Mouse (Mus musculus) MEL (cell line): ENCODE data around the gene Ahsa1. TPM values are rescaled to one million over a fixed set of nuclear protein-coding genes. Genes with fewer than 3 reads are reported as not detected.

ENCODE experiments used
- DNase-seq: peaks from one replicate; pipeline ENCODE4 v3.0.0; 2011; ENCODE audit warnings: low read depth, low spot score
- H3K27ac ChIP-seq: 2 replicates; pipeline ENCODE4 v1.5.1; 2012; ENCODE audit warnings: low read depth, mild to moderate bottlenecking, control low read depth, low read length, moderate library complexity; ENCODE audit not compliant: control insufficient read depth
- H3K27me3 ChIP-seq, 2 experiments: fragments of 150-350 bp in 1 of 2; sonication (generic) in 1 of 2; 2 replicates each; pipeline ENCODE4 v1.6.1; 2012; ENCODE audit warnings: low read length in 2 of 2, mild to moderate bottlenecking in 2 of 2, improper control_type of control experiment in 1 of 2, moderate library complexity in 1 of 2; ENCODE audit not compliant: insufficient read depth in 2 of 2, control insufficient read depth in 1 of 2
- H3K36me3 ChIP-seq, 2 experiments: 2 replicates each; pipeline ENCODE4 v1.6.1; 2012 to 2014; ENCODE audit warnings: low read length in 2 of 2, improper control_type of control experiment in 1 of 2, inconsistent platforms in 1 of 2, mild to moderate bottlenecking in 1 of 2; ENCODE audit not compliant: insufficient read depth in 2 of 2, control insufficient read depth in 1 of 2
- H3K4me1 ChIP-seq, 2 experiments: fragments of 150-350 bp in 1 of 2; sonication (generic) in 1 of 2; 2 replicates each; pipeline ENCODE4 v1.6.1; 2012; ENCODE audit warnings: low read length in 2 of 2, improper control_type of control experiment in 1 of 2, mild to moderate bottlenecking in 1 of 2; ENCODE audit not compliant: insufficient read depth in 2 of 2, control insufficient read depth in 1 of 2
- H3K4me3 ChIP-seq, 2 experiments: fragments of 150-350 bp in 1 of 2; sonication (generic) in 1 of 2; 2 replicates each; pipeline ENCODE4 v1.5.1; 2012; ENCODE audit warnings: low read depth in 2 of 2, low read length in 2 of 2, mild to moderate bottlenecking in 2 of 2, moderate library complexity in 2 of 2, control low read depth in 1 of 2, improper control_type of control experiment in 1 of 2; ENCODE audit not compliant: control insufficient read depth in 1 of 2, insufficient read depth in 1 of 2
- H3K79me2 ChIP-seq: 2 replicates; pipeline ENCODE4 v1.6.1; 2012; ENCODE audit warnings: mild to moderate bottlenecking, low read length, moderate library complexity; ENCODE audit not compliant: control insufficient read depth, poor library complexity, insufficient read depth
- H3K9ac ChIP-seq: 2 replicates; pipeline ENCODE4 v1.6.1; 2012; ENCODE audit warnings: low read depth, mild to moderate bottlenecking, control low read depth, low read length, moderate library complexity; ENCODE audit not compliant: control insufficient read depth, poor library complexity, severe bottlenecking
- H3K9me3 ChIP-seq: fragments of 150-350 bp; sonication (generic); replicated peaks from 2 replicates; pipeline ENCODE4 v1.6.1; 2012; ENCODE audit warnings: mild to moderate bottlenecking, low read length, improper control_type of control experiment, moderate library complexity; ENCODE audit not compliant: insufficient read depth
- BHLHE40 ChIP-seq: IDR thresholded peaks from 2 replicates; pipeline ENCODE4 v1.6.1; 2012; ENCODE audit warnings: low read depth, mild to moderate bottlenecking, inconsistent platforms, low read length, improper control_type of control experiment, borderline replicate concordance
- CHD1 ChIP-seq: IDR thresholded peaks from 2 replicates; pipeline ENCODE4 v1.6.1; 2012; ENCODE audit warnings: low read depth, mild to moderate bottlenecking, inconsistent platforms, low read length, improper control_type of control experiment
- CHD2 ChIP-seq: IDR thresholded peaks from 2 replicates; pipeline ENCODE4 v1.6.1; 2011; ENCODE audit warnings: low read length, improper control_type of control experiment
- E2F4 ChIP-seq: IDR thresholded peaks from 2 replicates; pipeline ENCODE4 v1.6.1; 2011; ENCODE audit warnings: low read depth, low read length, improper control_type of control experiment, borderline replicate concordance
- ETS1 ChIP-seq: IDR thresholded peaks from 2 replicates; pipeline ENCODE4 v1.6.1; 2012; ENCODE audit warnings: low read depth, mild to moderate bottlenecking, inconsistent platforms, low read length, improper control_type of control experiment, moderate library complexity
- GATA1 ChIP-seq: IDR thresholded peaks from 2 replicates; pipeline ENCODE4 v1.6.1; 2011; ENCODE audit warnings: low read depth, low read length, improper control_type of control experiment
- HCFC1 ChIP-seq: IDR thresholded peaks from 2 replicates; pipeline ENCODE4 v1.6.1; 2012; ENCODE audit warnings: low read depth, mild to moderate bottlenecking, inconsistent platforms, low read length, improper control_type of control experiment, moderate library complexity
- MYB ChIP-seq: IDR thresholded peaks from 2 replicates; pipeline ENCODE4 v1.6.1; 2011; ENCODE audit warnings: mild to moderate bottlenecking, low read depth, low read length, improper control_type of control experiment
- MYC ChIP-seq: IDR thresholded peaks from 2 replicates; pipeline ENCODE4 v1.6.1; 2011; ENCODE audit warnings: low read depth, mild to moderate bottlenecking, low read length, improper control_type of control experiment, moderate library complexity
- NELFE ChIP-seq: IDR thresholded peaks from 2 replicates; pipeline ENCODE4 v1.6.1; 2011; ENCODE audit warnings: low read depth, low read length, improper control_type of control experiment
- NRF1 ChIP-seq: IDR thresholded peaks from 2 replicates; pipeline ENCODE4 v1.6.1; 2014; ENCODE audit warnings: low read depth, mild to moderate bottlenecking, inconsistent platforms, low read length, improper control_type of control experiment, moderate library complexity; ENCODE audit not compliant: poor library complexity, insufficient read depth, severe bottlenecking
- POLR2A ChIP-seq, 2 experiments: IDR thresholded peaks; 2 replicates each; pipeline ENCODE4 v1.6.1; 2011 to 2012; ENCODE audit warnings: low read length in 2 of 2, mild to moderate bottlenecking in 2 of 2, control low read depth in 1 of 2, improper control_type of control experiment in 1 of 2, low read depth in 1 of 2, moderate library complexity in 1 of 2; ENCODE audit not compliant: control insufficient read depth in 1 of 2, insufficient read depth in 1 of 2, poor library complexity in 1 of 2
- POLR2AphosphoS5 ChIP-seq: IDR thresholded peaks from 2 replicates; pipeline ENCODE4 v1.6.1; 2012; ENCODE audit warnings: low read depth, borderline replicate concordance, mild to moderate bottlenecking, inconsistent platforms, low read length, moderate library complexity, mixed read lengths
- SMC3 ChIP-seq: IDR thresholded peaks from 2 replicates; pipeline ENCODE4 v1.6.1; 2011; ENCODE audit warnings: low read depth, low read length, improper control_type of control experiment
- TAL1 ChIP-seq: IDR thresholded peaks from 2 replicates; pipeline ENCODE4 v1.6.1; 2012; ENCODE audit warnings: mild to moderate bottlenecking, inconsistent platforms, low read length, moderate library complexity, mixed read lengths
- TCF12 ChIP-seq: IDR thresholded peaks from 2 replicates; pipeline ENCODE4 v1.6.1; 2014; ENCODE audit warnings: low read depth, mild to moderate bottlenecking, inconsistent platforms, low read length, improper control_type of control experiment, moderate library complexity
- UBTF ChIP-seq: IDR thresholded peaks from 2 replicates; pipeline ENCODE4 v1.6.1; 2012; ENCODE audit warnings: low read depth, mild to moderate bottlenecking, inconsistent platforms, low read length, improper control_type of control experiment, moderate library complexity, borderline replicate concordance; ENCODE audit not compliant: insufficient read depth
- USF1 ChIP-seq: IDR thresholded peaks from 2 replicates; pipeline ENCODE4 v1.6.1; 2014; ENCODE audit warnings: low read depth, mild to moderate bottlenecking, inconsistent platforms, low read length, improper control_type of control experiment, moderate library complexity
- ZMIZ1 ChIP-seq: IDR thresholded peaks from 2 replicates; pipeline ENCODE4 v1.6.1; 2012; ENCODE audit warnings: low read depth, mild to moderate bottlenecking, inconsistent platforms, low read length, improper control_type of control experiment, moderate library complexity
- polyA plus RNA-seq, 2 experiments: library from polyadenylated mRNA; stranded (reverse) in 1 of 2; unstranded in 1 of 2; fragments of >175 nt in 1 of 2; fragments of >200 nt in 1 of 2; gene quantifications; 2 replicates each; pipeline versions ENCODE4 v1.2.1 to v1.2.4; 2012; ENCODE audit warnings: low replicate concordance in 2 of 2, low read depth in 1 of 2; ENCODE audit not compliant: insufficient read length in 2 of 2, insufficient read depth in 1 of 2, missing spikeins in 1 of 2
- total RNA-seq: library from RNA; depleted of rRNA; stranded (reverse); fragments of 300-350 nt; gene quantifications from 2 replicates; pipeline ENCODE4 v1.2.3, GENCODE M21; 2012

Ahsa1 gene
- total and polyA plus RNA-seq, 3 experiments = 403 to 424 TPM; not detected in 1

GRCm38 (mm10) chr12:87282743-87283142 is 16.5 kb downstream of the Ahsa1 start:
- Histone ChIP-seq H3K4me1 (peaks cover 2 to 10% of the 10 kb centered on the region in 2 experiments; a peak in 3 of 4 replicates), H3K79me2 (no peaks in the 10 kb centered on the region), H3K27me3 (no peaks in the 10 kb centered on the region), H3K4me3 (no peak overlapping the region), H3K36me3 (peaks cover 0 to 8% of the 10 kb centered on the region in 2 experiments; a peak in 2 of 4 replicates), H3K27ac (no peak overlapping the region), H3K9ac (no peak overlapping the region), H3K9me3 (no peaks in the 10 kb centered on the region)
- TF ChIP-seq CHD1 (no peak), NRF1 (no peak), TAL1 (no peak), TCF12 (no peak), USF1 (no peak), E2F4 (no peak), GATA1 (no peak), MYC (no peak), SMC3 (no peak), BHLHE40 (no peak), ZMIZ1 (no peak), UBTF (no peak), HCFC1 (no peak), POLR2AphosphoS5 (no peak)
- DNase-seq = no peak

GRCm38 (mm10) chr12:87283706-87284105 is 17.4 kb downstream of the Ahsa1 start:
- TF ChIP-seq ETS1 = no peak
- TF ChIP-seq MYB = no peak
- TF ChIP-seq SMC3 = no peak
- TF ChIP-seq NELFE = no peak
- no peak for TF ChIP-seq NRF1
- TF ChIP-seq POLR2A (IDR thresholded peaks at IDR 0.05; ENCODE audit: control insufficient read depth in 1 of 2, insufficient read depth in 1 of 2, low read depth in 1 of 2, low read length in 2 of 2, poor library complexity in 1 of 2) = no peak
- TF ChIP-seq TAL1 = no peak
- no peak for TF ChIP-seq CHD2
- no peak for TF ChIP-seq USF1
- TF ChIP-seq, all 39 proteins: peak for 0
- no peaks in the 10 kb centered on the region for H3K27me3 ChIP-seq
- DNase-seq = no peak
- no peaks in the 10 kb centered on the region for H3K79me2 ChIP-seq
- H3K9me3 ChIP-seq = no peaks in the 10 kb centered on the region
- H3K27ac ChIP-seq = no peak overlapping the region
- H3K9ac ChIP-seq = no peak overlapping the region
- H3K4me3 ChIP-seq = no peak overlapping the region
- no peaks in the 10 kb centered on the region; a peak in 1 of 4 replicates for H3K36me3 ChIP-seq
- H3K4me1 ChIP-seq = peaks cover 0 to 4% of the 10 kb centered on the region in 2 experiments; a peak in 2 of 4 replicates
